Mouse (Mus musculus) kidney, embryonic 15.5 days (tissue): ENCODE measurements around the gene Prss50. TPM values are rescaled to one million over a fixed set of nuclear protein-coding genes. Genes with fewer than 3 reads are reported as not detected.

Experiments used
- polyA plus RNA-seq: library from polyadenylated mRNA; unstranded; fragments of >200 nt; fragmentation: Nextera tagmentation; extraction: Ambion mirVana; gene quantifications from 2 replicates; pipeline ENCODE4 v1.2.1, GENCODE M21; 2015

Prss50 gene
- polyA plus RNA-seq, 1 experiment from 2014 or later, result 0.90 TPM

Other genes starting within 250 kb of the Prss50 start
- gene Nradd, start 233.5 kb upstream of the Prss50 start, polyA plus RNA-seq, result 55.2 and 56.4 TPM in 2 replicates
- 3.7 and 5.5 TPM in 2 replicates for gene Nbeal2, start 203.8 kb upstream of the Prss50 start, polyA plus RNA-seq
- gene Ccdc12, start 201.5 kb upstream of the Prss50 start, polyA plus RNA-seq, result 151 and 157 TPM in 2 replicates
- gene Myl3, start 116.1 kb upstream of the Prss50 start, polyA plus RNA-seq, result 1.8 and 3.9 TPM in 2 replicates
- gene Pth1r, start 110.8 kb upstream of the Prss50 start, polyA plus RNA-seq, result 67.1 and 70.1 TPM in 2 replicates
- not detected in 2 replicates for gene Prss42, start 59.8 kb upstream of the Prss50 start, polyA plus RNA-seq
- not detected in 2 replicates for gene Prss44, start 44.0 kb upstream of the Prss50 start, polyA plus RNA-seq
- gene Prss43, start 31.3 kb upstream of the Prss50 start, polyA plus RNA-seq, result not detected in 2 replicates
- gene Prss45, start 23.4 kb upstream of the Prss50 start, polyA plus RNA-seq, result not detected in 2 replicates
- gene Prss46, start 13.5 kb upstream of the Prss50 start, polyA plus RNA-seq, result 0.13 TPM in 1 of 2 replicates, not detected in the other
- gene Als2cl, start 21.9 kb downstream of the Prss50 start, polyA plus RNA-seq, result 4.1 and 5.3 TPM in 2 replicates
- gene Tmie, start 22.1 kb downstream of the Prss50 start, polyA plus RNA-seq, result 1.3 and 1.8 TPM in 2 replicates
- not detected in 2 replicates for gene Fam240a, start 58.9 kb downstream of the Prss50 start, polyA plus RNA-seq
- gene Tdgf1, start 88.2 kb downstream of the Prss50 start, polyA plus RNA-seq, result not detected in 2 replicates
- gene Lrrc2, start 93.6 kb downstream of the Prss50 start, polyA plus RNA-seq, result 0.21 and 0.30 TPM in 2 replicates
- gene Rtp3, start 132.6 kb downstream of the Prss50 start, polyA plus RNA-seq, result 0.86 and 1.0 TPM in 2 replicates
- 2.7 and 3.7 TPM in 2 replicates for gene Ltf, start 161.3 kb downstream of the Prss50 start, polyA plus RNA-seq
- 1.3 TPM in 2 replicates for gene Ccrl2, start 199.6 kb downstream of the Prss50 start, polyA plus RNA-seq